Mouse (Mus musculus): ENCODE measurements around the gene Trim31. TPM values are rescaled to one million over a fixed set of nuclear protein-coding genes. Genes with fewer than 3 reads are reported as not detected.

Trim31 gene
- polyA plus RNA-seq, 1 experiment from 2014 or later, result not detected

DNA sequence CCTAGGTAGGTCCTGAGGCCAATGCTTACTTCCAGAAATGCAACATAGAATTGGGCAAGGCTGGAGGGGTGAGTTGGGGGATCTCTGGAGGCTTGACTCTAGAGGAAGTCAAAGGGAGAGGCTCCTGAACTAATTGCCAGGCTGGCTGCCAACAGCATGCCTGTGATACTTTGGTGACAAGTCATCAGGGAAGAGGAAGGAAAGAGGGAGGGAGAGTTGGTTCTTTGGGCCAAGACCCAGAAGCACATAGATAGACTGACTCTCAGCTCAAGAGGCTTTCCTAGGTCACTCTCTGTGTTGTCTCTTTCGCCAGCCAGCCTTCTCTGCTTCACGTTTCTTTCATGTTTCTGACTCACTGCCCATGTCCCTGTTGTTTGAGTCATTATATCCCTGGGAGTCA, 33.9 kb downstream of the Trim31 start:
- ATAC-seq (replicated peaks; ENCODE audit: low FRiP score, low read depth), result no peak
- H3K27me3 ChIP-seq (ENCODE audit: insufficient read depth, low read length), result no peaks in the 10 kb centered on the region
- no peak for TF ChIP-seq CTCF (IDR thresholded peaks at IDR 0.05; ENCODE audit: low read depth)
- WGBS, result 74% methylated on average over 2 of the region's 2 CpGs
- H3K9me3 ChIP-seq (replicated peaks; ENCODE audit: low read length), result no peaks in the 10 kb centered on the region
- no peak overlapping the region for H3K9ac ChIP-seq (ENCODE audit: low read depth, low read length)
- H3K36me3 ChIP-seq (ENCODE audit: insufficient read depth, low read length), result no peaks in the 10 kb centered on the region
- DNase-seq (ENCODE audit: low spot score), result no peak
- no peaks in the 10 kb centered on the region for H3K4me1 ChIP-seq (replicated peaks; ENCODE audit: insufficient read depth, low read length)
- H3K4me3 ChIP-seq (replicated peaks; ENCODE audit: low read depth, low read length), result no peak overlapping the region
- no peak overlapping the region for H3K27ac ChIP-seq
- no peak overlapping the region for H3K4me2 ChIP-seq (ENCODE audit: low read length)

DNA sequence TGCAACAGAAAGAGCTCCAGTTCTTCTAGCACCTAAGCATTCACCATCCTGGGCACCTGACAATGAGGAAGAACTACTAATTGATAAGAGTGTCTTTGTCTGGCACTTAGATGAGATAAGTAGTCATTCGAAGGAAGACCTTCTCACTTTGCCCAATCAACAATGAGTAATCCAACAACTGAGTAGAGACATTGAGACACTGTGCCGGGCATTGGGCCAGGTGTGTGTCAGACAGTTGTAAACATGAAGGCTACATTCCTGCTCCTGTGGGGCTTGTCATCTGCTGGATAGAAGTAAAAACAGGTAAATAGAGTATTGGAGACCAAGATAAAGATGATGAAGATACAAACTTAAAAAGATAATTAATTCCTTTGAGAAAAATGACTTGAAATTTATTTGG, 40.1 kb downstream of the Trim31 start:
- no peaks in the 10 kb centered on the region for H3K9me3 ChIP-seq (replicated peaks; ENCODE audit: low read length)
- H3K4me2 ChIP-seq (ENCODE audit: low read length), result no peak overlapping the region
- H3K27ac ChIP-seq, result no peak overlapping the region
- ATAC-seq (replicated peaks; ENCODE audit: low FRiP score, low read depth) (no peak), DNase-seq (ENCODE audit: low spot score) (no peak)
- H3K4me1 ChIP-seq (replicated peaks; ENCODE audit: insufficient read depth, low read length), result peaks cover 2% of the 10 kb centered on the region
- no peak for TF ChIP-seq CTCF (IDR thresholded peaks at IDR 0.05; ENCODE audit: low read depth)
- no peak overlapping the region for H3K9ac ChIP-seq (ENCODE audit: low read depth, low read length)
- H3K4me3 ChIP-seq (replicated peaks; ENCODE audit: low read depth, low read length), result no peak overlapping the region
- no peaks in the 10 kb centered on the region for H3K36me3 ChIP-seq (ENCODE audit: insufficient read depth, low read length)
- 87% methylated on average over 2 of the region's 2 CpGs for WGBS
- H3K27me3 ChIP-seq (ENCODE audit: insufficient read depth, low read length), result peaks cover 9% of the 10 kb centered on the region

- ATAC-seq (replicated peaks; ENCODE audit: low FRiP score, low read depth), result peak; percentile 58; the same call in 1 of the 2 replicates
Measured at GRCm38 (mm10) chr17:36942391-36942790, 44.5 kb downstream of the Trim31 start.

GRCm38 (mm10) chr17:36942791-36943471, 45.0 kb downstream of the Trim31 start, which contains the start of gene Rnf39:
TSS of gene Rnf39 (plus strand) at chr17:36942918.
- ATAC-seq (replicated peaks; ENCODE audit: low FRiP score, low read depth), result peak; percentile 30; the same call in 1 of the 2 replicates
- peak within 1 kb of the TSS; percentile 64 for H3K4me2 ChIP-seq (ENCODE audit: low read length)
- 3% methylated on average over 57 of the region's 59 CpGs for WGBS
- no peak for TF ChIP-seq CTCF (IDR thresholded peaks at IDR 0.05; ENCODE audit: low read depth)
- peak within 1 kb of the TSS; percentile 46; the same call in 1 of the 2 replicates for H3K9ac ChIP-seq (ENCODE audit: low read depth, low read length)
- no peaks in the 10 kb centered on the region for H3K36me3 ChIP-seq (ENCODE audit: insufficient read depth, low read length)
- peaks cover 8% of the 10 kb centered on the region for H3K4me1 ChIP-seq (replicated peaks; ENCODE audit: insufficient read depth, low read length)
- H3K9me3 ChIP-seq (replicated peaks; ENCODE audit: low read length), result no peaks in the 10 kb centered on the region
- H3K27me3 ChIP-seq (ENCODE audit: insufficient read depth, low read length), result peaks cover 33% of the 10 kb centered on the region
- H3K4me3 ChIP-seq (replicated peaks; ENCODE audit: low read depth, low read length), result peak within 1 kb of the TSS; percentile 31
- no peak for DNase-seq (ENCODE audit: low spot score)
- H3K27ac ChIP-seq, result no peak within 1 kb of the TSS

More at GRCm38 (mm10) chr17:36942391-36942790, 44.5 kb downstream of the Trim31 start:
- no peak for TF ChIP-seq CTCF (IDR thresholded peaks at IDR 0.05; ENCODE audit: low read depth)
- Histone ChIP-seq H3K4me1 (replicated peaks; ENCODE audit: insufficient read depth, low read length) (peaks cover 8% of the 10 kb centered on the region), H3K27me3 (ENCODE audit: insufficient read depth, low read length) (peaks cover 33% of the 10 kb centered on the region), H3K4me3 (replicated peaks; ENCODE audit: low read depth, low read length) (0 out of 2 replicates have a peak overlapping the region, but pooled peaks have one; percentile 31), H3K27ac (no peak overlapping the region), H3K4me2 (ENCODE audit: low read length) (peak overlapping the region; percentile 64), H3K9ac (ENCODE audit: low read depth, low read length) (no peak overlapping the region), H3K9me3 (replicated peaks; ENCODE audit: low read length) (no peaks in the 10 kb centered on the region), H3K36me3 (ENCODE audit: insufficient read depth, low read length) (no peaks in the 10 kb centered on the region)
- DNase-seq (ENCODE audit: low spot score), result no peak
- WGBS, result 47% methylated on average over 10 of the region's 10 CpGs

GRCm38 (mm10) chr17:36943691-36944090, 45.8 kb downstream of the Trim31 start:
- no peak for ATAC-seq (replicated peaks; ENCODE audit: low FRiP score, low read depth)
- Histone ChIP-seq H3K9ac (ENCODE audit: low read depth, low read length) (no peak overlapping the region), H3K9me3 (replicated peaks; ENCODE audit: low read length) (no peaks in the 10 kb centered on the region), H3K36me3 (ENCODE audit: insufficient read depth, low read length) (0 out of 2 replicates have a peak, but pooled peaks cover 2% of the 10 kb centered on the region), H3K4me2 (ENCODE audit: low read length) (0 out of 2 replicates have a peak overlapping the region, but pooled peaks have one; percentile 64), H3K4me1 (replicated peaks; ENCODE audit: insufficient read depth, low read length) (peaks cover 8% of the 10 kb centered on the region), H3K27me3 (ENCODE audit: insufficient read depth, low read length) (peaks cover 33% of the 10 kb centered on the region), H3K4me3 (replicated peaks; ENCODE audit: low read depth, low read length) (no peak overlapping the region), H3K27ac (no peak overlapping the region)
- WGBS, result 5% methylated on average over 5 of the region's 5 CpGs
- no peak for DNase-seq (ENCODE audit: low spot score)
- no peak for TF ChIP-seq CTCF (IDR thresholded peaks at IDR 0.05; ENCODE audit: low read depth)

DNA sequence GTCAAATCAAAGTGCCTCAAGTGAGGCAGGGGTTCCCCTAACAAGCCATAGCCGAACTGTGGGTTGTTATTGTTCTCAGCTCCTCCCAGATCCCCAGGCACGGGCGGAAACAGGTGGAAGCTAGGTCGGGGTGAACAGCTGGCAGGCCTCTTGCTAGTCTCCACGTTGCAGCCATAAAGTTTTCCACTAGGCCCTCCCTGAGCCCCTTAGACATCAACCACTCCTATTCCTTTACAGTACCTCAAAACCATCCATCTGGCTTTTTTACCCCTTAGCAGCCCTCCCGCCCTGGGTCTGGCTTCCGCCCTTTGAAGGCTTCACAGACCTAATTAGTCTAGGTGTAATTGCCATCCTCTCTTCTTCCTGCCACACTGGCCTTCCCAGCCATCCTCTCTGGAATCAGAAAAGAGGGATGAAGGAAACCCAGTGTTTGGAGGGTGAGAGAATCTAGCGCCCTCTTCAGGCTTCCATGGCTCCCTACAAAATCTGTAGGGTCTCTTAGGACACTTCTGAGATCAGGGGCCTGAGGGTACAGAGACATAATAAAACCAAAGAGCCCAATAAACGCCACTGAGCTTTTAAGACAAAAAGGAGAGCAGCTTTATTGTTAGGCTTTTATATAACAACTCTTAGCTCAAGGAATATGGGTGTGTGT, 46.3 kb downstream of the Trim31 start:
- no peak for ATAC-seq (replicated peaks; ENCODE audit: low FRiP score, low read depth)
- peak; percentile 31; the same call in 1 of the 2 replicates for TF ChIP-seq CTCF (IDR thresholded peaks at IDR 0.05; ENCODE audit: low read depth)
- H3K4me3 ChIP-seq (replicated peaks; ENCODE audit: low read depth, low read length), result no peak overlapping the region
- no peak overlapping the region for H3K9ac ChIP-seq (ENCODE audit: low read depth, low read length)
- peaks cover 33% of the 10 kb centered on the region for H3K27me3 ChIP-seq (ENCODE audit: insufficient read depth, low read length)
- no peak overlapping the region for H3K4me2 ChIP-seq (ENCODE audit: low read length)
- H3K36me3 ChIP-seq (ENCODE audit: insufficient read depth, low read length), result 0 out of 2 replicates have a peak, but pooled peaks cover 2% of the 10 kb centered on the region
- H3K27ac ChIP-seq, result no peak overlapping the region
- DNase-seq (ENCODE audit: low spot score), result peak; percentile 14
- no peaks in the 10 kb centered on the region for H3K9me3 ChIP-seq (replicated peaks; ENCODE audit: low read length)
- H3K4me1 ChIP-seq (replicated peaks; ENCODE audit: insufficient read depth, low read length), result peaks cover 8% of the 10 kb centered on the region
- 19% methylated on average over 9 of the region's 9 CpGs for WGBS

All from kidney, postnatal 0 days (tissue).